Mouse (Mus musculus) liver, adult 2 months (tissue): ENCODE results near the gene Zzef1.

Experiments used
- CTCF ChIP-seq: fragments of 200-500 bp; IDR thresholded peaks from 2 replicates; pipeline ENCODE4 v1.5.1; 2011; ENCODE audit warnings: low read depth, low read length, control low read depth
- POLR2A ChIP-seq: fragments of 200-500 bp; IDR thresholded peaks from 2 replicates; pipeline ENCODE4 v1.6.1; 2011; ENCODE audit warnings: low read length, control low read depth; ENCODE audit not compliant: insufficient read depth; ENCODE audit errors: extremely low read depth

DNA sequence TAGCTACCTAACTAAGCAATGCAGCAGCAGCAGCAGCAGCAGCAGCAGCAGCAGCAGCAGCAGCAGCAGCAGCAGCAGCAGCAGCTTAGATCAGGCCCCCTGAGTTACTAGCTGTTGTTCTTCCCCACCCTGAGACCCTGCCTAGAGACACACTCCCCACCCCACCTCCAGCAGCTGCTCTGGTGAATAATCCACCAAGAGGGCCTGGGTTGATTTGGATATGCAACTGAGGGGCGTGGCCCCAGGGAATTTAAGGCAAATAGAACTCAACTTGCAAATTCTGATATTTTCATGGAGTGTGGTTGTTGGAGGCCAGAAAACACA lies 157.1 kb downstream of the Zzef1 start:
- TF ChIP-seq POLR2A = no peak
- TF ChIP-seq CTCF = no peak
